Mouse (Mus musculus) ES-E14 (cell line): ENCODE data around the gene Tceanc2.

Experiments used
- CHD2 ChIP-seq: IDR thresholded peaks from 2 replicates; pipeline ENCODE4 v1.6.1; 2014; ENCODE audit warnings: mild to moderate bottlenecking, low read depth, low read length, inconsistent platforms
- MAFK ChIP-seq: IDR thresholded peaks from 2 replicates; pipeline ENCODE4 v1.6.1; 2014; ENCODE audit warnings: mild to moderate bottlenecking, low read depth, low read length, inconsistent platforms; ENCODE audit not compliant: insufficient read depth
- ZC3H11A ChIP-seq: IDR thresholded peaks from 2 replicates; pipeline ENCODE4 v1.6.1; 2012; ENCODE audit warnings: low read depth, mild to moderate bottlenecking, inconsistent platforms, low read length, borderline replicate concordance
- ZNF384 ChIP-seq: IDR thresholded peaks from 2 replicates; pipeline ENCODE4 v1.6.1; 2012; ENCODE audit warnings: low read depth, low read length, inconsistent platforms

- TF ChIP-seq MAFK (no peak), CHD2 (no peak), ZNF384 (no peak), ZC3H11A (no peak)
Measured at GRCm38 (mm10) chr4:107138948-107139835, 39.7 kb downstream of the Tceanc2 start.
